Mouse (Mus musculus): ENCODE results near the gene Gm10762. TPM values are rescaled to one million over a fixed set of nuclear protein-coding genes. Genes with fewer than 3 reads are reported as not detected.
A peak's percentile ranks its signal among the peaks of the same experiment; 100 is the strongest.

Gene Gm10762
- total and polyA plus RNA-seq, 2 experiments = 4.8 to 6.3 TPM

GRCm38 (mm10) chr2:128972301-128972700, 4.8 kb upstream of the Gm10762 start:
- H3K27ac ChIP-seq (replicated peaks; ENCODE audit: insufficient read depth, low read depth, low read length) = peak overlapping the region; percentile 90
- no peak overlapping the region for H3K9ac ChIP-seq (ENCODE audit: low read depth, low read length)
- peak; percentile 80 for DNase-seq (ENCODE audit: extremely low read depth, low read depth, low spot score)
- H3K4me3 ChIP-seq (ENCODE audit: insufficient read depth, low read depth, low read length) = no peak overlapping the region
- no peaks in the 10 kb centered on the region for H3K36me3 ChIP-seq (ENCODE audit: control insufficient read depth, insufficient read depth, low read length)
- no peaks in the 10 kb centered on the region for H3K79me2 ChIP-seq (ENCODE audit: control insufficient read depth, insufficient read depth, low read length)
- H3K4me1 ChIP-seq (ENCODE audit: control insufficient read depth, insufficient read depth, low read length) = peaks cover 13% of the 10 kb centered on the region
- TF ChIP-seq CTCF (IDR thresholded peaks at IDR 0.05; ENCODE audit: low read depth, low read length) = no peak
- TF ChIP-seq POLR2A (IDR thresholded peaks at IDR 0.05; ENCODE audit: extremely low read depth, insufficient read depth, low read length) = no peak
- H3K27me3 ChIP-seq (ENCODE audit: control insufficient read depth, insufficient read depth, low read length) = no peaks in the 10 kb centered on the region

- DNase-seq (ENCODE audit: extremely low read depth, low read depth, low spot score) = no peak
- H3K27me3 ChIP-seq (ENCODE audit: control insufficient read depth, insufficient read depth, low read length) = no peaks in the 10 kb centered on the region
- TF ChIP-seq POLR2A (IDR thresholded peaks at IDR 0.05; ENCODE audit: extremely low read depth, insufficient read depth, low read length) = no peak
- no peak for TF ChIP-seq CTCF (IDR thresholded peaks at IDR 0.05; ENCODE audit: low read depth, low read length)
- no peak overlapping the region for H3K4me3 ChIP-seq (ENCODE audit: insufficient read depth, low read depth, low read length)
- H3K27ac ChIP-seq (replicated peaks; ENCODE audit: insufficient read depth, low read depth, low read length) = no peak overlapping the region
- H3K4me1 ChIP-seq (ENCODE audit: control insufficient read depth, insufficient read depth, low read length) = peaks cover 15% of the 10 kb centered on the region
- no peaks in the 10 kb centered on the region for H3K79me2 ChIP-seq (ENCODE audit: control insufficient read depth, insufficient read depth, low read length)
- H3K9ac ChIP-seq (ENCODE audit: low read depth, low read length) = no peak overlapping the region
- no peaks in the 10 kb centered on the region for H3K36me3 ChIP-seq (ENCODE audit: control insufficient read depth, insufficient read depth, low read length)
These were observed 1.1 kb upstream of the Gm10762 start for GRCm38 (mm10) chr2:128968475-128969083.

- Histone ChIP-seq H3K27me3 (ENCODE audit: control insufficient read depth, insufficient read depth, low read length) (no peaks in the 10 kb centered on the region), H3K27ac (replicated peaks; ENCODE audit: insufficient read depth, low read depth, low read length) (peak within 1 kb of the TSS; percentile 100), H3K4me3 (ENCODE audit: insufficient read depth, low read depth, low read length) (peak within 1 kb of the TSS; percentile 87), H3K4me1 (ENCODE audit: control insufficient read depth, insufficient read depth, low read length) (peaks cover 8% of the 10 kb centered on the region), H3K36me3 (ENCODE audit: control insufficient read depth, insufficient read depth, low read length) (no peaks in the 10 kb centered on the region), H3K79me2 (ENCODE audit: control insufficient read depth, insufficient read depth, low read length) (no peaks in the 10 kb centered on the region), H3K9ac (ENCODE audit: low read depth, low read length) (peak within 1 kb of the TSS; percentile 97)
- 0 out of 2 replicates have a peak, but pooled peaks have one; percentile 10 for TF ChIP-seq CTCF (IDR thresholded peaks at IDR 0.05; ENCODE audit: low read depth, low read length)
- peak; percentile 61; the same call in 1 of the 2 replicates for TF ChIP-seq POLR2A (IDR thresholded peaks at IDR 0.05; ENCODE audit: extremely low read depth, insufficient read depth, low read length)
- peak; percentile 89 for DNase-seq (ENCODE audit: extremely low read depth, low read depth, low spot score)
- under 1% methylated on average over 65 of the region's 65 CpGs for WGBS
These were observed 614 bp downstream of the Gm10762 start, which contains the start of gene Zc3h6 for GRCm38 (mm10) chr2:128966641-128967580. TSS of gene Zc3h6 (plus strand) at chr2:128967402.

GRCm38 (mm10) chr2:128966236-128966635, 1.3 kb downstream of the Gm10762 start:
- no peaks in the 10 kb centered on the region for H3K36me3 ChIP-seq (ENCODE audit: control insufficient read depth, insufficient read depth, low read length)
- TF ChIP-seq CTCF (IDR thresholded peaks at IDR 0.05; ENCODE audit: low read depth, low read length) = no peak
- no peak for TF ChIP-seq POLR2A (IDR thresholded peaks at IDR 0.05; ENCODE audit: extremely low read depth, insufficient read depth, low read length)
- no peak overlapping the region for H3K9ac ChIP-seq (ENCODE audit: low read depth, low read length)
- peak overlapping the region; percentile 87; the same call in 1 of the 2 replicates for H3K4me3 ChIP-seq (ENCODE audit: insufficient read depth, low read depth, low read length)
- no peak for DNase-seq (ENCODE audit: extremely low read depth, low read depth, low spot score)
- H3K4me1 ChIP-seq (ENCODE audit: control insufficient read depth, insufficient read depth, low read length) = peaks cover 5% of the 10 kb centered on the region
- no peaks in the 10 kb centered on the region for H3K79me2 ChIP-seq (ENCODE audit: control insufficient read depth, insufficient read depth, low read length)
- no peaks in the 10 kb centered on the region for H3K27me3 ChIP-seq (ENCODE audit: control insufficient read depth, insufficient read depth, low read length)
- 22% methylated on average over 6 of the region's 6 CpGs for WGBS
- H3K27ac ChIP-seq (replicated peaks; ENCODE audit: insufficient read depth, low read depth, low read length) = no peak overlapping the region

GRCm38 (mm10) chr2:128965505-128966105, 1.9 kb downstream of the Gm10762 start:
- peaks cover 5% of the 10 kb centered on the region for H3K4me1 ChIP-seq (ENCODE audit: control insufficient read depth, insufficient read depth, low read length)
- no peak for DNase-seq (ENCODE audit: extremely low read depth, low read depth, low spot score)
- TF ChIP-seq CTCF (IDR thresholded peaks at IDR 0.05; ENCODE audit: low read depth, low read length) (no peak), POLR2A (IDR thresholded peaks at IDR 0.05; ENCODE audit: extremely low read depth, insufficient read depth, low read length) (no peak)
- no peaks in the 10 kb centered on the region for H3K27me3 ChIP-seq (ENCODE audit: control insufficient read depth, insufficient read depth, low read length)
- no peaks in the 10 kb centered on the region for H3K79me2 ChIP-seq (ENCODE audit: control insufficient read depth, insufficient read depth, low read length)
- H3K36me3 ChIP-seq (ENCODE audit: control insufficient read depth, insufficient read depth, low read length) = no peaks in the 10 kb centered on the region
- no peak overlapping the region for H3K4me3 ChIP-seq (ENCODE audit: insufficient read depth, low read depth, low read length)
- WGBS = 94% methylated on average over 5 of the region's 5 CpGs
- no peak overlapping the region for H3K27ac ChIP-seq (replicated peaks; ENCODE audit: insufficient read depth, low read depth, low read length)
- no peak overlapping the region for H3K9ac ChIP-seq (ENCODE audit: low read depth, low read length)

Data from liver, adult 2 months (tissue).